Mouse (Mus musculus): ENCODE measurements at regions not wholly inside any gene's neighbourhood (a gene's known extent, or its start where the extent isn't known, plus 50 kb on each side); places are given as distances from the start of the nearest gene placed in this dataset.

GRCm38 (mm10) chr14:49838410-49838809 lies 55.2 kb upstream of the Armh4 start:
- WGBS, result 66% methylated on average over 5 of the region's 5 CpGs
- Histone ChIP-seq H3K27ac (no peak overlapping the region), H3K36me3 (ENCODE audit: insufficient read depth, low read length) (no peaks in the 10 kb centered on the region), H3K9me3 (ENCODE audit: low read length) (no peaks in the 10 kb centered on the region), H3K4me2 (ENCODE audit: low read depth, low read length) (no peak overlapping the region), H3K4me1 (ENCODE audit: insufficient read depth, low read length) (no peaks in the 10 kb centered on the region), H3K27me3 (ENCODE audit: insufficient read depth, low read length) (no peaks in the 10 kb centered on the region), H3K4me3 (ENCODE audit: low read length) (no peak overlapping the region), H3K9ac (replicated peaks; ENCODE audit: low read length) (no peak overlapping the region)
- no peak for ATAC-seq
- no peak for TF ChIP-seq CTCF (IDR thresholded peaks at IDR 0.05; ENCODE audit: low read depth)
- DNase-seq (ENCODE audit: low spot score), result no peak

DNA sequence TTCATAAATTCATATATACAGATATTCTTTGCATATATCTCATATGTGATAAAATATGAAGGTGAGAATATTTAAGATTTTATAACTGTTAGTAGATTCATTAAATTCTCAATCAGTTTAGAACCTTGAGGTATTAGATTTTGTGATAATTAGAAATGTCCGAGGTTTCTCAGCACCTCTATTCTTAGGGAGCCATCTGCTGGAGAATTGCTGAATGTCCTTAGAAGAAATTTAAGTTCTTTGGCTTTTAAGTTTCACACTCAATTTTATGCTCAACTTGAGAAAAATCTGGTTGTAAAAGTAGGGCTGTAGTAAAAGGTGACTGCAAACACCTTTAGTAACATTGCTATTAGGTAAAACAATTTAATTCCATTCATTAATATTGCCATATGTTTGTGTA lies 51.5 kb upstream of the Armh4 start:
- Histone ChIP-seq H3K27me3 (ENCODE audit: insufficient read depth, low read length) (no peaks in the 10 kb centered on the region), H3K9me3 (ENCODE audit: low read length) (no peaks in the 10 kb centered on the region), H3K9ac (replicated peaks; ENCODE audit: low read length) (no peak overlapping the region), H3K4me1 (ENCODE audit: insufficient read depth, low read length) (no peaks in the 10 kb centered on the region), H3K4me2 (ENCODE audit: low read depth, low read length) (no peak overlapping the region), H3K4me3 (ENCODE audit: low read length) (no peak overlapping the region), H3K27ac (no peak overlapping the region), H3K36me3 (ENCODE audit: insufficient read depth, low read length) (no peaks in the 10 kb centered on the region)
- no peak for ATAC-seq
- peak; percentile 52 for TF ChIP-seq CTCF (IDR thresholded peaks at IDR 0.05; ENCODE audit: low read depth)
- WGBS, result 30% methylated on average over 1 of the region's 1 CpGs
- peak; percentile 42 for DNase-seq (ENCODE audit: low spot score)
